Mouse (Mus musculus): ENCODE measurements around the gene Smyd5. TPM values are rescaled to one million over a fixed set of nuclear protein-coding genes. Genes with fewer than 3 reads are reported as not detected.
A peak's percentile ranks its signal among the peaks of the same experiment; 100 is the strongest.

Smyd5 gene
- polyA plus RNA-seq (2012; ENCODE audit: insufficient read depth, insufficient read length, missing spikeins): 8.3 and 12.7 TPM in 2 replicates

DNA sequence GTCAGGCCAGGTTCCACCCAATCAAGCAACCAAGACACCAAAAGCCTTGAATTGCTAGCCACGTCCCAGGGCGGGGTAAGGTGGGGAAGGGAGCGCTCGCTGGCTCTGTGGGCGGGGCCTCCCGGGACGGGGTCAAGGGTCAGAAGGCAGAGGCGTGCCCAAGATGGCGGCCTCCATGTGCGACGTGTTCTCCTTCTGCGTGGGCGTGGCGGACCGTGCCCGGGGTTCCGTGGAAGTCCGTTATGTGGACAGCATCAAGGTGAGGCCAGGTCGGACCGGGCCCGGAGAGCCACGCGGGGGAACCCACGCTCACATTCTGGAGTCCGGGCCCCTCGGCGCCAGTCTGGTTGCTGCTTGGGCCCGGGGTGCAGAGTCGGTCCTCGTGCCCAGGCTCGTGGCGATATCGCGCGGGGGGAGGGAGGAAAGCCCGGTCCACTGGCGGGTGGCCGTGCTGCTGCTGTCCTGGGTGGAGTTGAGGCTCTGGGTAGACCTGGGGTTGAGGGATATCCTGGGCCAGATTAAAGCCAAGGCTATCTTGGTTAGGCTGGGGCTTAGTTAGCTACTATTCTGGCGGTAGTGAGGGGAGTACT is at the start of gene Smyd5:
Gene Smyd5, plus strand, starts transcription at position 148 of the 590 bp plus-strand sequence.
- H3K4me3 ChIP-seq (ENCODE audit: insufficient read depth, low read depth, low read length): peak within 1 kb of the TSS; percentile 96
- H3K4me1 ChIP-seq (ENCODE audit: control insufficient read depth, insufficient read depth, insufficient read length, low read length): peaks cover 3% of the 10 kb centered on the region; the same call in 1 of the 2 replicates
- no peak within 1 kb of the TSS for H3K27ac ChIP-seq (replicated peaks; ENCODE audit: low read depth, low read length)

DNA sequence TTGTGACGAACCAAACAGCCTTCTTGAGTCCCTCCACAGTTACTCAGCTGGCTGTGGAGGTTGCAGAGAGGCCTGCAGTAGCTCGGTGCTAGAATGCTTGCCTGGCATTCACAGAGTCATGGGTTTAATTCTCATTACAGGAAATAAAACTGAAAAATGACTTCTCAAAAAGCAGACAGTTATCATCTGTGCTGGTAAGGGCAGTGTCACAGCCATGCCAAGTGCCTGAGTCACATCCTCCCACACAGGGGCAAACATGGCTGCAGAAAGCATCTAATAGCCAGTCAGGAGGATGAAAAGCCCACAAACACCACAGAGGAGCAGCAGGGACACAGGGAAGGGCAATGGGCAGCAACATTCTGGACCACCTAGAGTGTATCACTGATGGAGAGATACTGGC is 49.0 kb upstream of the Smyd5 start:
- H3K4me1 ChIP-seq (ENCODE audit: control insufficient read depth, insufficient read depth, insufficient read length, low read length): 0 out of 2 replicates have a peak, but pooled peaks cover 4% of the 10 kb centered on the region
- no peak overlapping the region for H3K27ac ChIP-seq (replicated peaks; ENCODE audit: low read depth, low read length)
- H3K4me3 ChIP-seq (ENCODE audit: insufficient read depth, low read depth, low read length): no peak overlapping the region

DNA sequence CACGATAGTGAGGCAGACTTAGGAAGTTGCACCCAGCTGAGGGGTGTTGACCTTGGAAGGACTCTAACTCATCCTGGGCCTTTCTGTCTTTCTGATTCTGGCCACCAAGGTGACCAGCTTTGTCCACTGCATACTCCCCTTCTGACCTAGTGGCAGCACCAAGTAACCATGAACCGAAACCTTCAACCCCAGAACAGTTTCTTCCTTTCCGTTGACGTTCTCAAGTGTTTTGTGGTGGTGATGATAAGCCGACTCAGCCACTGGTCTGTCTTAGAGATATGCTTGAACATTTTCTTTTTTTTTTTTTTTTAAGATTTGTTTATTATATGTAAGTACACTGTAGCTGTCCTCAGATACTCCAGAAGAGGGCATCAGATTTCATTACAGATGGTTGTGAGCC is 43.2 kb upstream of the Smyd5 start:
- Histone ChIP-seq H3K4me3 (ENCODE audit: insufficient read depth, low read depth, low read length) (no peak overlapping the region), H3K27ac (replicated peaks; ENCODE audit: low read depth, low read length) (no peak overlapping the region), H3K4me1 (ENCODE audit: control insufficient read depth, insufficient read depth, insufficient read length, low read length) (no peaks in the 10 kb centered on the region)

DNA sequence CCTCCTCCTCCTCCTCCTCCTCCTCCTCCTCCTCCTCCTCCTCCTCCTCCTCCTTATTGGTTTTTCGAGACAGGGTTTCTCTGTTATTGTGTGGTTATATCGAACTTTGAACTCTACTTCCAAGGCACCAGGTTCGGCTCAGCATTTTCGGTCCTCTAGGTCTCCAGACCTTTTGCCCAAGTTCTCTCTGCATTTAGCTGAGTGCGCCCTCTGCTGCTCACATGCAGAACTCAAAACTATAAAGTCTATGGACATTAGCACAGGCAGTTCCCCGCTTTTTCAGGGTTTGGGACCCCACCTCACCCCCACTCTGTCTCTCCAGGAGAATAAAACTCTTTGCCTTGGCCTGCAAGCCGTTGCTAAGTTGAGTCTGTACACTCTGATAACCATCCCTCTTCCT is 40.0 kb upstream of the Smyd5 start:
- H3K4me3 ChIP-seq (ENCODE audit: insufficient read depth, low read depth, low read length): no peak overlapping the region
- H3K27ac ChIP-seq (replicated peaks; ENCODE audit: low read depth, low read length): no peak overlapping the region
- H3K4me1 ChIP-seq (ENCODE audit: control insufficient read depth, insufficient read depth, insufficient read length, low read length): no peaks in the 10 kb centered on the region

DNA sequence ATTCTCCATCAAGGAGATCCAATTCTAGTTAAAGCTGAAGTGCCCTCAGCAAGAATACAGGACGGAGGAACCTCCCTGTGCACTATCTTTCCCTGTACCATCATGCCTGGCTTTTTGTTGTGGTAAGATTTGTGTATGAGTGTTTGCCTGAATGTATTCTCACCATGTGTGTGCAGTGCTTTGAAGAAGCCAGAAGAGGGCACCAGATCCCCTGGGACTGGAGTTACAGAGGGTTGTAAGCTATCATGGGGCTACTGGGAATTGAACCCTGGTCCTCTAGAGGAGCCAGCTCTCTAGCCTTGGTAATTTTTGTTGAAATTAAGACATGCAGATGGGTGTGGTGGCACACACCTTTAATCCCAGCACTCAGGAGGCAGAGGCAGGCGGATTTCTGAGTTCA is 36.4 kb upstream of the Smyd5 start:
- H3K27ac ChIP-seq (replicated peaks; ENCODE audit: low read depth, low read length): no peak overlapping the region
- no peaks in the 10 kb centered on the region for H3K4me1 ChIP-seq (ENCODE audit: control insufficient read depth, insufficient read depth, insufficient read length, low read length)
- no peak overlapping the region for H3K4me3 ChIP-seq (ENCODE audit: insufficient read depth, low read depth, low read length)

DNA sequence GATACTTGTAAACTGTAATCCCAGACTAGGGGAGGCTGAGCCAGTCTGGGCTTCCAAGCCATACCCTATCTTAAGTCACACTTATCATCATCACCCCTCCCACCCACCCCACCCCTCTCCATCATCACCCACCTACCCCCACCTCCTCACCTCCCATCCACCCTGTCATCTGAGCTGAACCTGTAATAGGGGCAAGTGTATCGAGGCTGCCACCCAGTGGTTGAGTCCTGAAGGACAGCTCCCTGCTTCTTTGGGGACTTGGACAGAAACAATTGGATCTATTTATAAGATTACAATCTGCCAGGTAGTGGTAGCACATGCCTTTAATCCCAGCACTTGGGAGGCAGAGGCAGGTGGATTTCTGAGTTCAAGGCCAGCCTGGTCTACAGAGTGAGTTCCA is 34.6 kb upstream of the Smyd5 start:
- H3K4me3 ChIP-seq (ENCODE audit: insufficient read depth, low read depth, low read length): no peak overlapping the region
- no peaks in the 10 kb centered on the region for H3K4me1 ChIP-seq (ENCODE audit: control insufficient read depth, insufficient read depth, insufficient read length, low read length)
- no peak overlapping the region for H3K27ac ChIP-seq (replicated peaks; ENCODE audit: low read depth, low read length)

DNA sequence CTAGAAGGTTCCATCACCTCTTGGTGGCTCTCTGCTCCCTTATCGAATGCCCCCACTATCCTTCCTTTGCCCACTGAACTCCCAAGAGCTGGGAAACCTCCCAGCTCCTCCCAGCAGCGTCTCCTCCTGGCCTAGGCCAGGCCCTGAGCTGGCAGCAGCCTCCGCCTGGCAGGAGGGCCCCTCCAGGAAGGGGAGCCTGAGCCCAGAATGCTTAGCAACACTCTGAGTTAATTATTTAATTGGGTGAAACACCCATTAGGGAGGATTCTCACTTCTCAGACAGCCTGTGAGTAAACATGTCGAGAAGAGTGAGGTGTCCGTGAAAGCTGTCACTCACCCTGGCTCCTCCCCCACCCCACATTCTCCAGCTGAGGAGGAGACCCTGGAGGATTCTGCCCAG is 32.1 kb upstream of the Smyd5 start:
- no peak overlapping the region for H3K4me3 ChIP-seq (ENCODE audit: insufficient read depth, low read depth, low read length)
- H3K27ac ChIP-seq (replicated peaks; ENCODE audit: low read depth, low read length): no peak overlapping the region
- peaks cover 3% of the 10 kb centered on the region; the same call in 1 of the 2 replicates for H3K4me1 ChIP-seq (ENCODE audit: control insufficient read depth, insufficient read depth, insufficient read length, low read length)

DNA sequence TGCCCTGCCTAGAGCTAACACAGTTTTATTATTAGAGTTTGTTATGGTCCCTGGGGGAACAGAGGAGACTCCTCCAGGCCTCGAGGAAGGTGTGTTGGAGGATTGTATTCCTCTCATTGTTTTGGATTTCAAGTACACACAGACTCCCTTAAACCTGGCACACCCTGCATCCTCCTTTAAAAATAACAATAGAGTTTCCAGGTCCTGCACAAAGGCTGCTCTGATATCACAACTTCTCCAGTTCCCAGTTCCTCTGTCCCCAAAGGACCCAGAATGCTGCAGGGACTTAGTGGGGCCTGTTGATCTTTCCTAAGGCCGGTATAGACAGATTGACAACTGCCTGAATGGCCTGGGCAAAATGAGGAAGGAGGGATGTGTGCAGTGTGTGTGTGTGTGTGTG is 29.2 kb upstream of the Smyd5 start:
- Histone ChIP-seq H3K4me3 (ENCODE audit: insufficient read depth, low read depth, low read length) (no peak overlapping the region), H3K4me1 (ENCODE audit: control insufficient read depth, insufficient read depth, insufficient read length, low read length) (peaks cover 3% of the 10 kb centered on the region; the same call in 1 of the 2 replicates), H3K27ac (replicated peaks; ENCODE audit: low read depth, low read length) (peak overlapping the region; percentile 90)

DNA sequence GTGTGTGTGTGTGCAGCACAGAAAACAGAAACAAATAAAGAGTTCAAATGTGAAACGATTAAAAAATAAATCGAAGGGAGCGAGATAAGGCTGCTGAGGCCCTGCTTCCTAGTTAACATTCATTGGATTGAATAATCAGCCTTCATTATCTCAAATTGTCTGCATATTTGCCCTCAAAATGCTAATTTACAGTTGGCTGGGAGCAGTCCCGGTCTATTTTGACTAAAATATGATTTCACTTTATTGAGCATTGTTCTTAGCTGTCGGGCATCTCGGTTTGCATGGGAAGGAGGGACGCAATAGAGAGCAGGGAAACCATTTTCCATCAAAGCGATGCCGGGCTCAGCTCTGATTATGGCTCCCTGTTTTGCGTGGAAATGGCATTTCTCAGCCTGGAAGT is 28.8 kb upstream of the Smyd5 start:
- H3K4me1 ChIP-seq (ENCODE audit: control insufficient read depth, insufficient read depth, insufficient read length, low read length): peaks cover 3% of the 10 kb centered on the region; the same call in 1 of the 2 replicates
- H3K27ac ChIP-seq (replicated peaks; ENCODE audit: low read depth, low read length): peak overlapping the region; percentile 90
- no peak overlapping the region for H3K4me3 ChIP-seq (ENCODE audit: insufficient read depth, low read depth, low read length)

DNA sequence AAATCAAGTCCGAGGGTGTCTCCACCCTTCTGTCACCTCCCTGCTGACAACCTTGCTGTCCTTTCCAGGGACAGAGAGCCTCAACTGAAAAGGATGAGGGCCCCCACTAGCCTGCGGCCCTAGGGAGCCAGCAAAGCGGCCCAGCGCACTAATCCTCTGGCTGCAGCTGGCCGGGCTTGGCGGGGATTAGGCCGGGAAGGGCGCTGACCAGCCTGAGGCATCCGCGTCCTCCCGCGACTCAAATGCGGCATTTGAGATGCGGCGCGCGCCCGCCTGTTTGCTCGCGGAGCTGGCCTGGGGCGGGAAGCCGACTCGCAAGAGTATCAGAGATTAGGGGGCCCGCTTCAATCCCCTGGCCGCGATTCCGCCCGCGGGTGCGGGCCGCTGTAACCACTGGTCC is 22.8 kb upstream of the Smyd5 start:
- Histone ChIP-seq H3K4me3 (ENCODE audit: insufficient read depth, low read depth, low read length) (no peak overlapping the region), H3K4me1 (ENCODE audit: control insufficient read depth, insufficient read depth, insufficient read length, low read length) (no peaks in the 10 kb centered on the region), H3K27ac (replicated peaks; ENCODE audit: low read depth, low read length) (no peak overlapping the region)

DNA sequence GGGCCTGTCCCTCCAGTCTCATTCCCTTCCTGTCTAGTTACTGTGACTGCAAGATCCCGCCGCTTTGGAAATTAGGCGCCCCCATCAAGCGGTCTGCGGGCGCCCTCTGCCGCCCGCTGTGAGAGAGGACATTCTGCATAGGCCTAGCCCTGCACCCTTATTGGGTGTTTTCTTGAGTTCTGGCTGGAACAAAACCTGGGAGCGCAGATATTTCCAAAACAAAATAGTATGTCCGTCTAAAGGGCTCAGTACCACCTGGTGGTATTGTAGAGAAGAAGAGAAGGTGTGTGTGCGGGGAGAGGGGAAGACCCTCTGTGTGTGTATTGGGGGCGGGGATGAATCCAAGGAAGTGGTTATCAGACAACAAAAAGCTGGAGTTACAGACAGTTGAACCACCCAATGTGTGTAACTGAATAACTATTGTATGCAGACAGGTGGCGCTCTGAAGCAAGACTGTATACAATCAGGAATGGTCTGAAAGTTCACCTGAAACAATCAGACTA is 21.0 kb upstream of the Smyd5 start:
- Histone ChIP-seq H3K27ac (replicated peaks; ENCODE audit: low read depth, low read length) (no peak overlapping the region), H3K4me1 (ENCODE audit: control insufficient read depth, insufficient read depth, insufficient read length, low read length) (no peaks in the 10 kb centered on the region)

DNA sequence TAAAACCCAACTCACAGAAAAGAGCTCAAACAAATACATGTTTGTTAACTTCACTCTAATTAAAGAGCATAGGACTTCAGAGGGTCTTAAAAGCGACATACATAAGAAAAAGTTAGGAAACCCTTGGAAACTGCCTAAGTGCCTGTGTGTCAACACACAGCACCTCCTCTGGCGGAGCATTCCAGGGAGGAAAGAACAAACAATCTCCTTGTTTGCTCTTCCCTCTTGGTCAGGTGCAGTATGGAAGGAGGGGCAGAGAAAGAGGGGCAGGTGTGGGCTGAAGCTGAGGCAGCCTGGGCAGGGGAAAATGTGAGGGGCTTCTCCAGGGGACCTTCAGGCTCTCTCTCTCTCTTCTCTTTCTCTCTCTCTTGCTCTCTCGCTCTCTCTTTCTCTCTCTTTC is 16.0 kb upstream of the Smyd5 start:
- H3K4me1 ChIP-seq (ENCODE audit: control insufficient read depth, insufficient read depth, insufficient read length, low read length): no peaks in the 10 kb centered on the region
- no peak overlapping the region for H3K27ac ChIP-seq (replicated peaks; ENCODE audit: low read depth, low read length)
- H3K4me3 ChIP-seq (ENCODE audit: insufficient read depth, low read depth, low read length): no peak overlapping the region

More for the DNA sequence above, 21.0 kb upstream of the Smyd5 start:
- H3K4me3 ChIP-seq (ENCODE audit: insufficient read depth, low read depth, low read length): no peak overlapping the region; the same call in 1 of the 2 replicates

DNA sequence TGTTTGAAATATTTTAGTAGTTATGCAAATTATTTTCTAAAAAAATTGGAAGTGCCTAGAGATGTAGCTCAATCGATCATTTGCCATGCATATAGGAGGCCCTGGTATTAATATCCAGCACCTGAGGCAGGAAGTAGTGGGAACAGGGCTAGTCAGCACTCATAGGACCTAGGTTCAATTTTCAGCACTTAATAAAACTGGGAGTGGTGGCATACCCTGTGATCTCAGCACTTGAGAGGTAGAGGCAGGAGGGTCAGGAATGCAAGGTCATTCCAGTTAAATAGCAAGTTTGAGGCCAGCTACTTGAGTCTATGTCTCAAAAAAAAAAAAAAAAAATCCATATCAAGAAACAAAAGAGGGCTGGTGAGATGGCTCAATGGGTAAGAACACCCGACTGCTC is 12.6 kb upstream of the Smyd5 start:
- H3K4me3 ChIP-seq (ENCODE audit: insufficient read depth, low read depth, low read length): no peak overlapping the region
- H3K27ac ChIP-seq (replicated peaks; ENCODE audit: low read depth, low read length): no peak overlapping the region
- no peaks in the 10 kb centered on the region for H3K4me1 ChIP-seq (ENCODE audit: control insufficient read depth, insufficient read depth, insufficient read length, low read length)

DNA sequence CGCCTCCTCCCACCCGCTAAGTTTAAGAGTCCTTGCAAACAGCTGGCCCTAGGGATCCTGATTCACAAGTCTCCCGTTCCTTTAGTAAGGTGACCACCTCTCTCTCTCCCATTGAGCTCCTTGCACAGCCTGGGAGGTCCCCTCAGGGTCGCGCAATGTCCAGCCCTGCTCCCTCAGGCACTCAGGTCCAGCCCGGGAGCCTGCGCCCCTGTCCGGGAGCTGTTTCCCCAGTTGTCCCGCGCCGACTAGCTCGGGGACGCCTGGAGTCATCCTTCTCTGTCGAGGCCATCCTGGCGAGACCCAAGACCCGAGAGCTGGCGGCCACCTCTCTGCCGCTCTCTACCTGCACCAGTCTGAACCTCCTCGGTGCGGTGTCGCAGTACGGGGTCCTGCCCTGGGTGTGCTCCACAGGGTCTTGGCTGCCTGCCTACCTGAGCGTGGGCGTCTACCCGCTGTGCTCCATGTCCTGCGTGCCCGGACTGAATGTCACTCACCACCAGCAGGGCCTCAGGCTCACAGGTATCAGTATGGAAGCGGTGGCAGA is 7.9 kb upstream of the Smyd5 start, which contains the start of gene Noto:
Gene Noto, plus strand, starts transcription at position 51 of the 544 bp plus-strand sequence.
- Histone ChIP-seq H3K4me1 (ENCODE audit: control insufficient read depth, insufficient read depth, insufficient read length, low read length) (no peaks in the 10 kb centered on the region), H3K4me3 (ENCODE audit: insufficient read depth, low read depth, low read length) (no peak within 1 kb of the TSS), H3K27ac (replicated peaks; ENCODE audit: low read depth, low read length) (no peak within 1 kb of the TSS)

DNA sequence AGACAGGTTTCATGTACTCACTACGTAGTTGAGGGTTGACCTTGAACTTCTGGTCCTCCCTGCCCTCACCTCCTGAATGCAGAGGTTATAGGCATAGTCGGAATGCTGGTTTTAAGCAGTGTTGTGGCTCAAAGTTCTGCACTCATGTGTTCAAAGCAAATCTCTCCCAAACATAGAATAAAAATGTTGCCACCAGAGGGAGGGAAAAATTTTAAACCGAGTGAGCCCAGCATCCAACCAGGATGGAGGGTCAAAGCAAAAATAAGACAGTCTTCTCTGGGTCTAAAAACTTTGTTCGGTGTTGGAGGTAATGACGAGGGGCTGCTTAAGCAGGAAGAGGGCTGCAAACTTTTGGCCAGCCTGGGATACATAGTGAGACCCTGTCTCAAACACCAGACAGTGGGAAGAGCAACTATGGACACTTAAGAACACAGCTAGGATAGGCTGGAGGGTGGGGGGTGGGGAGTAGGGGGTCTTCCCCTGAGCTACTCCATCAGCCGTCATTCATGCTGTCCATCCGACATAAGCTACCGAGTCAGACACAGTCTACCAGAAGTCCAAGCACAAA is 431 bp upstream of the Smyd5 start:
- H3K4me1 ChIP-seq (ENCODE audit: control insufficient read depth, insufficient read depth, insufficient read length, low read length): peaks cover 3% of the 10 kb centered on the region; the same call in 1 of the 2 replicates
- H3K27ac ChIP-seq (replicated peaks; ENCODE audit: low read depth, low read length): no peak overlapping the region
- H3K4me3 ChIP-seq (ENCODE audit: insufficient read depth, low read depth, low read length): peak overlapping the region; percentile 96

DNA sequence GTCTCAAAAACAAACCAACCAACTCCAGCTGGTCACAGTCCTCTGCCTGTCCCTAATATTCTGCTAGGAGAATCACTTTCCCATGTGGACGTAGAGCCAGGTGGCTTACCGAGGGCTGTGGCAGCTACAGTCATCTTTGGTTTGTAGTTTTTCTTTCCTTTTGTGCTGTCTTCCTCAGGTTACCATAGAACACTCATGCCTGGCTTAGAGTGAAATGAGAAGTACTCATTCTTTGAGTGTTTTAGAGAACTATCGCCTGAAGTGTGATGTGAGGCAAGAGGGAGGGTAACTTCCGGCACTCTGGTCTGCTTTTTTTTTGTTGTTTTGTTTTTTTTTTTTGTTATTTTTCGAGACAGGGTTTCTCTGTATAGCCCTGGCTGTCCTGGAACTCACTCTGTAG is 2.1 kb downstream of the Smyd5 start:
- H3K27ac ChIP-seq (replicated peaks; ENCODE audit: low read depth, low read length): no peak overlapping the region
- H3K4me1 ChIP-seq (ENCODE audit: control insufficient read depth, insufficient read depth, insufficient read length, low read length): peaks cover 3% of the 10 kb centered on the region; the same call in 1 of the 2 replicates
- no peak overlapping the region for H3K4me3 ChIP-seq (ENCODE audit: insufficient read depth, low read depth, low read length)

Measured in brown adipose tissue, adult 24 weeks (tissue).